Mouse (Mus musculus) heart, adult 2 months (tissue): ENCODE data around the gene Vezf1.

Source experiments
- CTCF ChIP-seq: fragments of 200-600 bp; IDR thresholded peaks from 2 replicates; pipeline ENCODE4 v1.8.1; 2022; ENCODE audit warnings: antibody characterized with exemption, mild to moderate bottlenecking, moderate library complexity
- POLR2A ChIP-seq: fragments of 200-500 bp; IDR thresholded peaks from 2 replicates; pipeline ENCODE4 v1.6.1; 2011; ENCODE audit warnings: mild to moderate bottlenecking, low read depth, low read length, control low read depth; ENCODE audit not compliant: insufficient read depth

GRCm38 (mm10) chr11:88030836-88031235 is 37.2 kb upstream of the Vezf1 start:
- TF ChIP-seq CTCF (no peak), POLR2A (no peak)
